Mouse (Mus musculus): Measurements from ENCODE around the gene Plxna2.

Gene Plxna2

DNA sequence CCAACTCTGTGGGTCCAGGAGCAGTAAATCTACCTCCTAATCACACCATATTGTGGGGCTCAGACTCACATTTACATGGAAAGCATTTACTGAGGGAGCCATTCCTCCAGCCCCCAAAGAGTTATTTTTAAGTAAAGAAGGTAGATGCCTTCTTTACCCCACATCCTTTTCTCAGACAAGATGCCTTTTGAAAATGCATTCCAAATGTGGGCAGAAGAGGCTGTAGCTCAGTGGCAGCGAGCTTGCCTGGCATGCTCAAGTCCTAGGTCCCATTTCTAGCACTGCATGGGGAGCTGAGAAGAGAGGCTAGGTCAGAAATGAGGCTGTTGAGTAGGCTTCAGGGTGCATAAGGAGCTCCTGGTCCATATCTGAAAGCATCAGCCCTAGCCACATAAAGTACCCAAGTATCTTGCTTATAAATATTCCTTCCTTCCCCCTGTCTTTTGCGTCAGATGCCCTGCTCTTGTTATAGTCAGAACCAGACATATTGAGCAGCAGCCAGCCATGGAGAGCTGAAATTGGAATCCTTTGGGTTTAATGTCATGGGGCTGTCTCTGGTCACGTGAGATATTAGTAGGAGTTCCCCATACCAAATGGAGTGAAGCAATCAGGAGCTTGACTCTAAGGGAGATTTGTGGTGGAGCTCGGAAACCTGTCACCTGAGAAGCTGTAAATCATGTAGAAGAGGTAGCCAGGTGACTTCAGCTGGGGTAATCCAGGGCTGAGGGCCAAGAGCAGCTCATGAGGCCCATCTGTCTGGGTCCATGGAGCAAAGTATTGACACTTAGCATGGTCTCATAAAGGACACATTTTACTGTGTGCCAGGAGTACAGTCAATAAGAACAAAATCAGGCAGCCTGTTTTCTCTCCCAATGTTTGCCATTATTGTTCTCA, 96.4 kb downstream of the Plxna2 start:
- no peak for DNase-seq

DNA sequence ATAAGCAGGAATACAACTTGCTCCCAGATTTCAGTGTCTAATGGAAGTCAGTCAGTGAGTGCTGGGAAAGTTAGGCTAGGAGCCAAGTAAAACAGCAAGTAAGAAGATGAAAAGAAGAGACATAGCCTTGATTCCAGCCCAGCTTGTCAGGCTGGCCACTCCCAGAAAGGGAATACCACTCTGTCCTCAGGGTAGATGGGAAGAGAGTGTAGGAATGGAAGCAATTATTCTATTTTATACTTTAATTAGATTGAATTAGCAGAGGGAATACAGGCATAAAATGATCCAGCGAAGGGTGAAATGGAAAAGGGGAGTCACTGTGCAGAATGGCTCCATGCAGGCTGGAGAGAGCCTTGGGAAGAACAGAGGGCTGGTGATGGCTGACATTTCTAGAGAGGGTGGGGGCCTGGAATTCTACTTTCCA, 99.4 kb downstream of the Plxna2 start:
- no peak for DNase-seq

DNA sequence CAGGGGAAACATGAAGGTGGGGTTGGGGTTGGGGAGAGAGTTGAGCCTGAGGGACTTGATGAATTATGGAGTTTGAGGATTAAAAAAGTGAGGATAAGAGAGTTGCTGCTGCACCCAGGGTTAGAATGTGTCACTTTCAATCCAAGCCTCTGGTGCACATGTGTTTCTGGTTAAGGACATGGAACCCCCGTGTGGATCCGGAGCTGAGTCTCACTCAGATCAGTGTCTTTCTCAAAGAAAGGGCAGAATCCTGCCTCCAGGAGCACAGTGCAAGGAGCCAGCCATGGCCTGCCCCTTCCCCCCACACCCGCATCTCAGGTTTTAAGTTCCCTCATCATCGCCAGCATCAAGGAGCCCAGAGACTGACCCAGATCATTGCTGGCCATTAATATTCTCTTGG, 102.4 kb downstream of the Plxna2 start:
- no peak for DNase-seq

DNA sequence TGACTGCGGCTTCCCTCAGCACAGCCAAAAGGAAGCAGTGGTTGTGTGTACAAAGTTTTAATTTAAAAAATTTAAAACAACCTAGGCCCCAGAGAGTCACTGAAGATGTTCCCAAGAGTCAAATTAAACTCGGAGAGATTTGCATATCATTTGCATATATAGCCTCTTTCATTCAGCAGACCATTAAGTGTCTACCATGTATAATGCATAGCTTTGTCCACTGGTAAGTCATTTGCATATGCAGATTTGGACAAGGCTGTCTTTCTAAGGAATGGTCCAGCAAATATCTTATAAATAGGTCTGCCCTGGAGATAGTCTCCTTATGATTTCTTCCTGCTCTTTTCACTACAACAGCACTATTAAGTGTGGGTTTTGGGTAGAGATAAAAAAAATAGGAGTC, 103.2 kb downstream of the Plxna2 start:
- no peak for DNase-seq

DNA sequence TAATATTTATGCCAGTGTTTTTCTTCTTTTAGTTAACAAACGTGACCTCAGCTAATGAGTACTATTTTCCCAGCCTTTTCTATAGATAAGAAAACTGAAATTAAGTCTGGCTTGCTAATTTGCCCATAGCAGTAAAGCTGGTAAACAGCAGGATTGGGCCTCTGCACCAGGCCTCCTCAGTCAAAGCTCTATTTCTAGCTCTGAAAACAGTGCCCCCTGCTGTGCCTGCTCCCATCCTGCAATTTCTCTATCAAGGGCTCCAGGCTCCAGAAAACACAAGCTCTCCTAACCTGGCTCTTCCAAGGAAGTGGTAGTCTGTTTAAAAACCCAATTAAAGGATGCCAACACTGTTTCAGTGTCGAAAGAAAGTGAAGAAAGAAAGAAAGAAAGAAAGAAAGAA, 104.3 kb downstream of the Plxna2 start:
- DNase-seq: peak; percentile 64 to 85

DNA sequence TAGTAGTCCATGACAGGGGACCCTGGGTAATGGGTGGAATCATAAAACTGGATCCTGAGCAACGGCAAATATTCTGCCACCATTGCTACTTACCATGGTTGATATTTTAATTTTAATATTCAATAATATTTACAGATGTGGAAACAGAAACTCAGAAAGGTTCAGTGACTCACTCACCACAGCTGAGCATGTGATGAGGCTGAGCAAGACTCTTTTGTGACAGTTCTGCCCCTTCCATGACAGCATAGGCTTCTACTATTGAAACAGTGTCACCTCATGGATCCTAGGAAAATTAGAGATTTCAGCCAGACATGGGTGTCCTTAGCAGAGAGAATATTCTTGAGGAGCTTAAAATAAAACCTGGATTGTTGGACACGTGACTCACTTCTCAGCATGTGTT, 116.8 kb downstream of the Plxna2 start:
- DNase-seq: no peak

DNA sequence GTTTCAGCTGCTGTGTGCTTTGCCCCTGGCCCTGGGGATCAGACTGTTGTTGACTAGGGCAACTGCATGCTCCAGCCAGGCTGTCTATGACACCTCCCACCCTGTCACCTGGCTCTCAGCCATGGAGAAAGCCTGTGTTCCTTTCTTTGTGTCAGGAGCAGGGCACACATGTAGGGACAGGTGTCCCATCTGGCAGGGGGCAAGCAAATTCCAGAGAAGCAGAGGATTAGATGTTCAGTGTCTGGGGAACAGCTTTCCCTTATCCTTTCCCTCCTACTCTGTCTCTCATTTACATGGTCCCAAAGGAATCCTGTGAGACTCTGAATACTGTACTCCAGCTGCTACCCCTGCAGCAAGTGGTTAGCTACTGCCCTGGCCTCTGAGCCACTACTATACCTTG, 121.9 kb downstream of the Plxna2 start:
- no peak for DNase-seq

DNA sequence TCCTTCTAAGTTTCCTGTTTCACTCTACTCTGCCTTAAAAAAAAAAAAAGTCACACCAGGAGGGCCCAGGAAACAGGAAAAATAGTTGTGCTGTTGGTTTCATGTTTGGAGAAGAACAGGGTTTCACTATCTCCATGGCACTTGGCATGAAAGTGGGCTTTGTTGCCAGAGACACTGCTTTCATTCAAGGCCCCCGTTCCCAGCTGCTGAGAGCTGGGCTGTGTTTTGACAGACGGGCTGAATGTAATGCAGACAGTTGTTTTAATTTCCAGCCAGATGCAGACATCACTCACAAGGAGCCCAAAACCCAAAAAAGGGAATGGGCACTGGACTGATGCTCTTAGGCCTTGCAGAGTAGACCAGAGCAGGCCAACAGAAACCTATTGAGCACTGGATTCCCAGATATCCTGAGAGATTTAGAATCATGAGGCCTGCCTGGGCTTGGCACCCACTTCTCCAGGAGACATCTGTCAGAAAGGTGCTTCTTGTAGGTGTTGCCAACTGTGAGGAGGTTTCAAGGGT, 124.9 kb downstream of the Plxna2 start:
- DNase-seq: no peak

DNA sequence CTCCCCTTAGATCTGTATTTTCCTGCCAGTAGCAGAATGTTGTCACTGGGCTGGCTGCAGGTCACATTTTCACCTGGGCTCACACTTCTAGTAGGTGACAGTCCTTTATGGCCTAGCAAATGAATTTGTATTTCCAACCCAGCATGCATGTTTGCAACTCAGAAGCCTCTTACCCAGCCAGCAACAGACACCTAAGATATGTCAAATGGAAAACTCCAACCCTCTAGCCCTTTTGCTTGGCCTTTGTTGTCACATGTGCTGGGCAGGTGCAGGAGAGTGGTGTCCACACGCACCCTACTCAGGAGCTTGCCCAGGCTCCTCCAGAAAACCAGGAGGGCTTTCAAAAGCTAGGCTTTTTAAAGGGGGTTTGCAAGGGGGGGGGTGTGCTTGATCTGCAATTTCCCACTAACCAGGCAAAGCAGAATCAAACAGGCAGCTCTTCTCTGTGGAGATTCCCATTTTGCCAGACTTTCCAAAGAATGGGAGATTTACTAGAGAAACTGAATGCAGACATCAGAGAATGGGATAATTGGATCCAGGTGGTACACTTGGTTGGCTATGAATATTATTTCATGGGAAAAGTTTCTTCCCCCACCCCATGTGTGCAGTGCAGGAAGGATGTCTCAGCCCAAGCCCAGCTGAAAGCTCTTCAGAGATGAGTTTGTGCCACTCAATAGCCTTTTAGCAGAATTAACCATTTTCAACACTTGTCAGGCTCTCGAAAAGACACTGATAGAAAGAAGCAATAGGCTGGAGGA, 127.3 kb downstream of the Plxna2 start:
- no peak for DNase-seq

DNA sequence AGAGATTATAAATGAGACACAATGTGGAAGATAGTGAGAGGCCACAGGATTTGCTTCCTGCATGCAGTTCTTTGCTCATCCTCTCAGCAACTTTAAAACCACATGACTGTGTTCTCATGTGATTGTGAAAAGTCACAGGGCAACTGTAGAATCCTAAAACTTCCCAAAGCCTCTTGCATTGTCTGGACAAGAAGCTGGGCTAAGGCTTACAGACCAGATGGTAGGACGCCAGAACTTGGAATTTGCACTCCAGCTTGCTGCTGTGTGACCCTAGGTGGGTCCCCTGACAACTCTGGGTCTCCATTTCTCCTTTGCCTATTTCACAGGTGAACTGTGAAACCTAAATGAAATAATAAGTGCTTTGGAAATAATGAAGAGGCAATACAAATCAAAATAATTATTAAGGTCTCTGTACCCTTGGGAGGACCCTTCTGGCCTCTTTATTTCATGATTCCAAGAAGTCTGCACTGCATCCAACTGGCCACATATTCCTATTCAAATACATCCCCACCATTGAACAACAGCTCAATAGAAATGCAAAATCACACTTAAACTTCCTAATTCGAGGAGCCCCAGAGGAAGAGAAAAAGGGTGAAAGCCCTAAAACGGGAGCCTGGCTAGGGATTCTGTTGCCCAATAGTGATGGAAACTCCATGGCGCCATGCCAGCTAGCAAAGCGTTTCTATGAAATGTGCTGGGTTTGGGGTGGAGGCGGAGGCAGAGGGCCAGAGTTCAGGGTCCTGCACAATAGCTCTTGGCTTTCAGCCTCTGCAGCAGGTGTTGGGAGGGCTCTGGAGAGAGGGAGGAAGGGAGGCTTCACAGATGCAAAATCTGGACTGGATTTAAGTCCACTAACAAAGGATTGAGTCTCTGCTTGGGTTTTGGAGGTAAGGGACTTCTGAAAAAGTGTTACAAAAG, 128.6 kb downstream of the Plxna2 start:
- DNase-seq: peak; percentile 54 to 55

DNA sequence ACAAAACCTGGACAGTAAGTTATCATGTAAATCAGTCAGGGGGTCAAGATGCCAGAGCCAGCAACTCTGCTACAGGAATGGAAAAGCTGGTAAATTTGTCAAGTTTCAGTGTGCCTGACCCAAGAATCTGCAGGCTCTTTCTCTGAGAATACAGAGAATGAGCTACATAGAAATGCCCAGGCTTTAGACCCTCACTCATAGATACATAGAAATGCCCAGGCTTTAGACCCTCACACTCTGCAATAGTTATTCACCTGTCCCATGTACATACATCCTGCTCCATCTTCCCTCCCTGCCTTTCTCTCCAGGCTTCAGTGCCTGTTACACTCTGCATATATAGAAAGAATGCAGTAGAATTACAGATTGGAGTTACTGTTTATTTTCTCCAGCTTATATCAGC, 129.2 kb downstream of the Plxna2 start:
- DNase-seq: no peak

DNA sequence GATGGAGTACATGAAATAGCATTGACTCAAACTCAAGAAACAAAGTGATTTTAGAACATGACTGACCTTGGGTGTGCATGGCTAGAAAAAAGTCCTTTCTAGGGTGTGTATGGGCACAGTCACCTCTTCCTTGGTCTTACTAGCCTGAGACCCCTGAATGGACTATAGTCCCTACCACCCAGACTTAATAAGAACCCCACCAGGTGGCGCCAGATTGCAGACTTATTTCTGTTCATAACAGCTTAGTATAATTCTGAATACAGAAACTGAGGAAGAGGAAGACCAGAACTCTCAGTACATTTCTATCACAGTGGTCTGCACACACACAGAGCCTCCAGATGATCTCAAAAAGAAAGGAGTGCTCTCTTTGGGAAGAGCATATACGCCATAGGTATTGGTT, 135.2 kb downstream of the Plxna2 start:
- peak in 1 of 2 experiments; percentile 56 for DNase-seq

DNA sequence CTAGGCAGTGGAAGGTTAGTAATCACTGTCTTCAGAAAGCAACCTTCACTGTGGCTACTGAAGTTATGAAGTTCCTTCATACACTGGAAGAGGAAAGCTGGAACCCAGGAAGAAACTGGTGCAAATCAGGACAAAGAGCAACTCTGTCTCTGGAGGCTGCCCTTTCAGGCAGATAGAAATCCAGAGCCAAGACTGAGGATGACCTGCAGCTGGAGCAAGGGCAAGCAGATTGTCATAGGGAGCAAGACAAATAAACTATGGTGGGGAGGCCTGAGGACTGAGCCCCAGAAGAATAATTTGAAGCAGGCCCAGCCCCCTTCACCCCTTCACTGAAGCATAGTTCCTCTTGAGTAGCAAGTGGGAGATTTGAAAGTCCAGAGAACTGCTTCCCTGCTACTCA, 138.0 kb downstream of the Plxna2 start:
- DNase-seq: peak; percentile 4 to 21

DNA sequence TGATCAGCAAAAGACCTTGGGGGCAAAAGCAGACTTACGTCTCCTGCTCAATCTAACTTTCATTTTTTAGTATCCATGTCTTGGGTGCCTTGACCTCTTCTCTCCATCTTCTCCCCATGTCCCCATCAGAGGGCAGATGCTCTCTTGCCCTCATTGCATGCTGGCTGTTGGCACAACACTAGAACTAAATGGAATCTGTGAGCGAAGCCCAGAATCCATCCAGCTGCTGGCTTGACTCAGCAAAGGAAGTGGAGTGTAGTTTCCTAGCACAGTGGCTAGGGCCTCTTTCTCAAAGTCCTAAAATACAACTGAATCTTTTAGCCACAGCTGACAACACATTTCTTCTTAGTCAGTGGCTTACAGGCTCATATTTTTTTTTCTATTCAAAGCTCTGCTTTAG, 138.4 kb downstream of the Plxna2 start:
- no peak for DNase-seq

DNA sequence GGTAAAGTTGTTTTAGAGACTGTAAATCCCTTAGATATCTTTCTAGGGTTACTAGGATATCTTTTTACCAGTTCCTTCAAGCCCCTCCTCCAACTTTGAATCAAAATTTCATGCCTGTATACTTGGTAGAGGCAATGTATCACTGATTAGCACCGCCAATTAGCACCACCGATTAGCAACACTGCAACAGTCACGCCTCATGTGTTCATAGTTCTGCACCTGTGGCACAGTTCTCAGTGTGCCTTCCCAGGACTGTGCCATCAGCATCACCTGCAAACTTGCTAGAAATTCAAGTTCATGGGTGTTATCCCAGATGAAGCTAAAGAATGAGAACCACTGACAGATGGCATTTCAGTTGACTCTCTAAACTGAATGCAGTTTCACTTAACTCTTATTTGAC, 138.8 kb downstream of the Plxna2 start:
- no peak for DNase-seq

DNA sequence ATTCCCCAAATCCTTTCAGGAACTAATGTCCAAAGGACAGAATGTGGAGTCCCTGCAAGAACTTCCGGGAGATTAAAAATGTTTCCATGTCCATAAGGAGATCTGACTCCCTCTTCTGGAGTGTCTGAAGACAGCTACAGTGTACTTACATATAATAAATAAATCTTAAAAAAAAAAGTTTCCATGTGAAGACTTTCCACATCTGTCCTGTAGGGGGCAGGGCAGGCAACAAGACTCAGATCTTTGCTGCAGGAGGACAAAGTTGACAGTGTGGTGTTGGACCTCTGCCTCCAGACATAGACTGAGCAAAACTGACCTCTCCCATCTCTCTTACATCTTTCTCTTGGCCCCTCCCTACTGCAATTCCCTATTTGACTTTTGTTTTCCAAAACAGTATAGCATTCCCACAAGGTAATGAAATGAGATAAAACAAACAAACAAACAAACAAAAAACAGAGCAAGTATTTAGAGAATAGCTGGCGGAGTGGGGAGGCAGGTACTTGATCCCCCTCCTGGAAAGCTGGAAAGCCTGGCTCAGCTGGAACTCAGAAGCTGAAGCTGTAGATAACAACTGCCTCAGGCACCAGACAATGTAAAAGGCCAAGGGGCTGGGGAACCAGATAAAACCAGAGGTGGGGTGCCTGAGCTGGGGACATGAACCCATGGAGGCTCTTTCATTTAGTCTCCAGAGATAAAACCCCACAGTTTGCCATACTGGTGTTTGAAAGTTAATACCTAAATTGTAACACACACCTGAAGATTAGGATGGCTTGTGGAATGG, 143.6 kb downstream of the Plxna2 start:
- peak in 1 of 2 experiments; percentile 9 for DNase-seq

DNA sequence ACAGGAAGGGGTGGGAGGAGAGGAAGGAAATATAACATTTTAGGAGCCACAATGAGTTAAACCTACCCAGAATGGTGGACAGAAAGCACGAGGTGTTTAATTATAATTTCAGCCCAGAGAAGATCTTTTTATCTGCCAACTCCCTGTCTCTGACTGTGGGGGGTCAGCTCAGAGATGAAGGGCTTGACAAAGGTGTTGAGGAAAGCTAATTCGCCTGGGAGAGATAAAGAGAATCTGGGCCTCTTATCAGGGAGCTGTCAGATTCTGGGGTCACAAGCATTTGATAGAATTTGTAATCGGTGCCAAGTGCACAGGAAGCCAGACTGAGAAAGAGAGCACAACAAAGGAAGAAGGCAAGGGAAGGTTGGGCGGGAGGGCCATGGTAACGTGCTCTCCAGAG, 144.9 kb downstream of the Plxna2 start:
- no peak for DNase-seq

DNA sequence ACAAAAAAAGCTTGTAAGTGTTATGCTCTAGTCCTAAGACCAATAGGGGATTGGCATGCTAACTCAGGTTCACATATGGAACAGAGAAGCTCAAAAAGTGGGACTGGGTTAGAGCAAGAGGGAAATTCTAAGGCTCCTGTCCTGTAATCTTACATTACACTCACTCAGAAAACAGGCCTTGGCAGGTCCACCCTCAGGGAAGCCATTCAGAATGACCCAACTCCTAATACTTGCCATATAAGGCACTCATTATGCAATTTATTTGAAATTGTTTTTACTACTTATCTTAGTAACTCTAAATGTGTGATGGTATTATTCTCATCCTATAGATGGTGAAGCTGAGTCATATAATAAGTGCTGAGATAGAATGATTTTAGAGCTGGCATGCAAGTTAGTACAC, 146.9 kb downstream of the Plxna2 start:
- DNase-seq: no peak

DNA sequence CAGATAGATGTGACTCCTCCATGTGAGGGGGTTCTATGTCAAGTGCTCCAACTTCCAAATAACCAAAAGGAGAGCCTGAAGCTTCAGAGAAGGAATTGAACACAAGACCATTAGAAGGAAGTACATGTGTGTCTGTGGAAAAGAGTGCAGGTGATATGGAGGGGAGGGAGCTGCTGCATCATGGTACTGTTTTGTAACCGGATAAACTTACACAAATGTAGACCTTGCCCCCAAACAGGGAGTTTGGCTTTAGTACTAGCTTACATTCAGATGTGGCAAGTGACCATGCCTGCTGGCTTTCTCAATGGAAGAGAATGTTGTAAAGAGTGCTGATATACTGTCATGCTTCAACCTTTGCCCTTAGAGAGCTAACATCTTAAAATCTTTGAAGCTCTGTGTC, 150.8 kb downstream of the Plxna2 start:
- DNase-seq: no peak

DNA sequence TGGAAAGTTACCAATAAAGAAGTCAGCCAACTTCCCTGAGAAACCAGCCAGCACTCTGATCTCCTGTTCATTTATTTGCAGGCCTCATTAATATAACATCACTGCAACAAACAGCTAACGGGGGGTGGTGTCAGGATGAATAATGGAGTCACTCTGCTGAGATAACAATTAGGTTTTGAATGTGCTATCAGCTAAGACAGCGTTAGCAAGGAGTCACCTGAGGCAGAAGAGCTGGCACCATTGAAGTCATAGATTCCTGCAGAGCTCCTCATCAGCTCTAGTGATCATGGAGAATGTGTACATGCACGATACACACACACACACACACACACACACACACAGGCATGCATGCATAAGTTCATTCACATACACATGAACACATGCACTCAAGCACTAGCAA, 154.0 kb downstream of the Plxna2 start:
- no peak for DNase-seq

DNA sequence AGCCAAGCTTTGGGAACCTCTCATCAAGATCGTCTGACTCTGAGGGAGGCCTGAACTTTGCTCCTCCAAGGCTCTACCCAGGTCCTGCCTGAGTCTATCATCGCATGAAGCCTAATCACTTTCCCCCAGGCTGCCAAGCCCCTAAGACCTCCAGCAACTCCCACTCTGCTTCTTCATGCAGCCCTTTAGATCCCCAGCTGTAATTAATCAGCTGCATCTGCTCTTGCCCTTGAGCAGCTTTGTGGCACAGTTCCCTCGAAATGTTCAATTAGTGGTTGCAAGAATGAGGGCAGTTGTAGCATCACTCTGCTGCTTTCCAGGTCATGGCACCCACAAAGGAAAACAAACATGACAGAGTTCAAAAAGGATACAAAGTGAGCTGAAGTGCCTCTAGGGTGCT, 155.9 kb downstream of the Plxna2 start:
- DNase-seq: no peak

DNA sequence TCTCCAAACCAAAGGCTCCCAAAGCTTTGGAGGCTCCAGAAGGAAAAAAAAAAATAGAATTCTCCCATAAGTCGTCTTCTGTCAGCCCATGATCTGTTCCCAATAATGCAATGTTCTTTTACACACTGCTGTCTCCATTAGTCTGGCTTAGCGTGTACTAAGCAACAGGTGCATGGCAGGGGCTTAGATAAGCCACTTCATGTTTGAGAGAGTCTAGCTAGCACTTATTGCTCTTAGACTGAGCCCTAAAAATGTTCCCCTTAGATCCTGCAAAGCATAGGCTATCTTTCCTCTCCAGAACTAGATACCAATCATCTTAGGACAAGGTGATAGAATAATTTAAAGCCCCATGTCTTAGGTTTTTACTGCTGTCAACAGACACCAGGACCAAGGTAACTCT, 156.3 kb downstream of the Plxna2 start:
- DNase-seq: no peak

Measured in kidney, adult 8-10 months (tissue).